Mouse (Mus musculus): Measurements from ENCODE around the gene Zdhhc18.

Zdhhc18 gene

GRCm38 (mm10) chr4:133604856-133605255 is 45.1 kb downstream of the Zdhhc18 start:
- DNase-seq (ENCODE audit: low read depth in 2 of 2, low spot score in 2 of 2) = no peak

GRCm38 (mm10) chr4:133604175-133604574 is 45.8 kb downstream of the Zdhhc18 start:
- DNase-seq (ENCODE audit: low read depth in 2 of 2, low spot score in 2 of 2) = no peak

GRCm38 (mm10) chr4:133603056-133603455 is 46.9 kb downstream of the Zdhhc18 start:
- no peak for DNase-seq (ENCODE audit: low read depth in 2 of 2, low spot score in 2 of 2)

GRCm38 (mm10) chr4:133601721-133602218 is 48.2 kb downstream of the Zdhhc18 start, which contains the start of gene Sfn:
Gene Sfn, minus strand, starts transcription at chr4:133602168.
- DNase-seq (ENCODE audit: low read depth in 2 of 2, low spot score in 2 of 2) = peak; percentile 61 to 76

- DNase-seq (ENCODE audit: low read depth in 2 of 2, low spot score in 2 of 2) = no peak
These were observed 49.6 kb downstream of the Zdhhc18 start for GRCm38 (mm10) chr4:133600306-133600705.

- DNase-seq (ENCODE audit: low read depth in 2 of 2, low spot score in 2 of 2) = peak; percentile 60 to 61
These were observed 50.3 kb downstream of the Zdhhc18 start for GRCm38 (mm10) chr4:133599571-133600073.

- DNase-seq (ENCODE audit: low read depth in 2 of 2, low spot score in 2 of 2) = no peak
These were observed 50.8 kb downstream of the Zdhhc18 start for GRCm38 (mm10) chr4:133599116-133599515.

GRCm38 (mm10) chr4:133598616-133599015 is 51.3 kb downstream of the Zdhhc18 start:
- no peak for DNase-seq (ENCODE audit: low read depth in 2 of 2, low spot score in 2 of 2)

GRCm38 (mm10) chr4:133596084-133596483 is 53.9 kb downstream of the Zdhhc18 start:
- DNase-seq (ENCODE audit: low read depth in 2 of 2, low spot score in 2 of 2) = no peak

- DNase-seq (ENCODE audit: low read depth in 2 of 2, low spot score in 2 of 2) = no peak
These were observed 54.4 kb downstream of the Zdhhc18 start for GRCm38 (mm10) chr4:133595538-133595937.

GRCm38 (mm10) chr4:133592570-133592969 is 57.4 kb downstream of the Zdhhc18 start:
- peak; percentile 58 to 66 for DNase-seq (ENCODE audit: low read depth in 2 of 2, low spot score in 2 of 2)

- DNase-seq (ENCODE audit: low read depth in 2 of 2, low spot score in 2 of 2) = peak; percentile 83 to 89
These were observed 65.6 kb downstream of the Zdhhc18 start, which contains the start of gene Gpn2 for GRCm38 (mm10) chr4:133584059-133584951. Gene Gpn2, plus strand, starts transcription at chr4:133584362.

GRCm38 (mm10) chr4:133583690-133584058 is 66.3 kb downstream of the Zdhhc18 start:
- no peak for DNase-seq (ENCODE audit: low read depth in 2 of 2, low spot score in 2 of 2)

- DNase-seq (ENCODE audit: low read depth in 2 of 2, low spot score in 2 of 2) = no peak
These were observed 72.0 kb downstream of the Zdhhc18 start for GRCm38 (mm10) chr4:133577983-133578382.

GRCm38 (mm10) chr4:133574843-133575202 is 75.1 kb downstream of the Zdhhc18 start:
- DNase-seq (ENCODE audit: low read depth in 2 of 2, low spot score in 2 of 2) = no peak

- DNase-seq (ENCODE audit: low read depth in 2 of 2, low spot score in 2 of 2) = peak; percentile 77 to 84
These were observed 75.7 kb downstream of the Zdhhc18 start, which contains the start of gene Gpatch3 for GRCm38 (mm10) chr4:133574070-133574842. Gene Gpatch3, plus strand, starts transcription at chr4:133574745.

- DNase-seq (ENCODE audit: low read depth in 2 of 2, low spot score in 2 of 2) = no peak
These were observed 79.9 kb downstream of the Zdhhc18 start for GRCm38 (mm10) chr4:133570066-133570466.

- no peak for DNase-seq (ENCODE audit: low read depth in 2 of 2, low spot score in 2 of 2)
These were observed 80.5 kb downstream of the Zdhhc18 start for GRCm38 (mm10) chr4:133569291-133570065.

GRCm38 (mm10) chr4:133567251-133567650 is 82.7 kb downstream of the Zdhhc18 start:
- DNase-seq (ENCODE audit: low read depth in 2 of 2, low spot score in 2 of 2) = no peak

- DNase-seq (ENCODE audit: low read depth in 2 of 2, low spot score in 2 of 2) = no peak
These were observed 86.8 kb downstream of the Zdhhc18 start for GRCm38 (mm10) chr4:133563123-133563571.

- DNase-seq (ENCODE audit: low read depth in 2 of 2, low spot score in 2 of 2) = no peak
These were observed 88.3 kb downstream of the Zdhhc18 start for GRCm38 (mm10) chr4:133561622-133562021.
